Mouse (Mus musculus) neural tube, embryonic 12.5 days (tissue): ENCODE measurements around the gene Tma7. TPM values are rescaled to one million over a fixed set of nuclear protein-coding genes. Genes with fewer than 3 reads are reported as not detected.

Source experiments
- ATAC-seq: fragments of 200-750 bp; cut with Nextera tagmentation; 2 replicates; pipeline ENCODE4 v1.8.0; 2017; ENCODE audit warnings: low read depth, mild to moderate bottlenecking, moderate TSS enrichment, moderate library complexity; ENCODE audit not compliant: low FRiP score
- H3K27ac ChIP-seq: fragments of 300-500 bp; sonication (generic); 2 replicates; pipeline ENCODE4 v1.5.1; 2016
- H3K27me3 ChIP-seq: fragments of 300-500 bp; sonication (generic); replicated peaks from 2 replicates; pipeline ENCODE4 v1.6.1; 2016; ENCODE audit warnings: mild to moderate bottlenecking
- H3K36me3 ChIP-seq: fragments of 300-500 bp; sonication (generic); 2 replicates; pipeline ENCODE4 v1.6.1; 2016; ENCODE audit warnings: mild to moderate bottlenecking
- H3K4me1 ChIP-seq: fragments of 300-500 bp; sonication (generic); 2 replicates; pipeline ENCODE4 v1.6.1; 2016
- H3K4me2 ChIP-seq: fragments of 300-500 bp; sonication (generic); replicated peaks from 2 replicates; pipeline ENCODE4 v1.6.1; 2016; ENCODE audit warnings: mild to moderate bottlenecking
- H3K4me3 ChIP-seq: fragments of 300-500 bp; sonication (generic); 2 replicates; pipeline ENCODE4 v1.5.1; 2016
- H3K9ac ChIP-seq: fragments of 300-500 bp; sonication (generic); 2 replicates; pipeline ENCODE4 v1.6.1; 2016; ENCODE audit warnings: mild to moderate bottlenecking
- H3K9me3 ChIP-seq: fragments of 300-500 bp; sonication (generic); 2 replicates; pipeline ENCODE4 v1.6.1; 2016; ENCODE audit warnings: mild to moderate bottlenecking
- WGBS: fragments of 180-500 bp; shearing (Covaris S2); methylation state at CpG from one replicate; pipeline ENCODE4 v1.1.7; 2016; 5-methylcytosine and 5-hydroxymethylcytosine counted together
- polyA plus RNA-seq: library from polyadenylated mRNA; unstranded; fragments of >200 nt; fragmentation: Nextera tagmentation; extraction: Ambion mirVana; gene quantifications from 2 replicates; pipeline ENCODE4 v1.2.1, GENCODE M21; 2016

Tma7 gene
- polyA plus RNA-seq, 1 experiment from 2014 or later: 773 TPM

DNA sequence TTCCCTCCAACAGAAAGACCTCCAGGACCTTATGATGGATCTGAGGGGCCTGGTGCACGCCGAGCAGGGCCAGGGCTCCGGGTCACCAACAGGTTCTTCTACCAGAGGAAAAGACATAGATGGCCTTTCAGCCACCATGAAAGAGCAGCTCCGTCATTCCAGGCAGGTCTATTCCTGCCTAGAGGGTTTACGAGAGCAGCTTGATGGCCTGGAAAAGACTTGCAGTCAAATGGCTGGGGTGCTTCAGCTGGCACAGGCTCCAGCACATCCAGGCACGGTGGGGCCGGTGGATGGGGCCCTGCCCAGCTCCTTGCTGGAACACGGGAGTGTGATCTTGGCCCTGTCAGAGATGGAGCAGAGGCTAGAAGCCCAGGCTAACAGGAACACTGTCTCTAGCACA, 9.4 kb upstream of the Tma7 start:
- ATAC-seq: no peak
- 93% methylated on average over 8 of the region's 8 CpGs for WGBS

DNA sequence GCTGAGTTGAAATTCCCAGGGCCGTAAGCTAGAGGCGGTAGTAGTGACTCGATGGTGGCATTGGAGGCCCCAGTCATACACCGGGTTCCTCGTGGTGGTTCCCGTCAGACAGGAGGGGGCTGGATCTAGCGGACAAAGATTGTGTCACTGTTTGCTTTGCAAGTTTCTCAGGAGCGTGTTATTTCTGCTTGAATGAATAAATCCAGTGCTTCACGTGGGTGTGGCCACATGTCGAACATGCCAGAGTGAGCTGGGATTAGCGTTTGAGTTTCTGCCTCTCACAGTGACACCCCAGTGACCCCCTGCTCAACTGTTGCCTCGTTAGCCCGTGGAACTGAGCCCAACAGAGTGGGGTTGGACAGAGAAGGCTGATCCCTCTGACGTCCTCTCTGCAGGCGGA, 8.1 kb upstream of the Tma7 start:
- Histone ChIP-seq H3K27me3 (no peaks in the 10 kb centered on the region), H3K4me3 (no peak overlapping the region), H3K4me1 (peaks cover 16% of the 10 kb centered on the region), H3K9ac (no peak overlapping the region), H3K36me3 (peaks cover 33% of the 10 kb centered on the region), H3K4me2 (no peak overlapping the region), H3K9me3 (no peaks in the 10 kb centered on the region), H3K27ac (no peak overlapping the region)
- ATAC-seq: no peak
- WGBS: 75% methylated on average over 15 of the region's 15 CpGs

More for the DNA sequence above, 9.4 kb upstream of the Tma7 start:
- no peak overlapping the region for H3K4me3 ChIP-seq
- no peaks in the 10 kb centered on the region for H3K9me3 ChIP-seq
- peaks cover 33% of the 10 kb centered on the region for H3K36me3 ChIP-seq
- H3K27me3 ChIP-seq: no peaks in the 10 kb centered on the region
- H3K4me1 ChIP-seq: peaks cover 22% of the 10 kb centered on the region
- H3K9ac ChIP-seq: no peak overlapping the region
- H3K27ac ChIP-seq: no peak overlapping the region
- no peak overlapping the region for H3K4me2 ChIP-seq

GRCm38 (mm10) chr9:109087987-109088386, 5.6 kb upstream of the Tma7 start:
- WGBS: 19% methylated on average over 5 of the region's 5 CpGs
- no peak overlapping the region for H3K9ac ChIP-seq
- no peak overlapping the region for H3K27ac ChIP-seq
- H3K4me1 ChIP-seq: peaks cover 6% of the 10 kb centered on the region
- ATAC-seq: no peak
- H3K36me3 ChIP-seq: peaks cover 33% of the 10 kb centered on the region
- H3K9me3 ChIP-seq: no peaks in the 10 kb centered on the region
- H3K4me2 ChIP-seq: no peak overlapping the region
- no peak overlapping the region for H3K4me3 ChIP-seq
- H3K27me3 ChIP-seq: no peaks in the 10 kb centered on the region

GRCm38 (mm10) chr9:109084922-109085321, 2.5 kb upstream of the Tma7 start:
- Histone ChIP-seq H3K27me3 (no peaks in the 10 kb centered on the region), H3K36me3 (peaks cover 17% of the 10 kb centered on the region), H3K9ac (no peak overlapping the region), H3K4me2 (no peak overlapping the region), H3K27ac (no peak overlapping the region), H3K4me1 (peaks cover 26% of the 10 kb centered on the region), H3K9me3 (no peaks in the 10 kb centered on the region), H3K4me3 (no peak overlapping the region)
- no peak for ATAC-seq
- WGBS: 21% methylated on average over 2 of the region's 2 CpGs

DNA sequence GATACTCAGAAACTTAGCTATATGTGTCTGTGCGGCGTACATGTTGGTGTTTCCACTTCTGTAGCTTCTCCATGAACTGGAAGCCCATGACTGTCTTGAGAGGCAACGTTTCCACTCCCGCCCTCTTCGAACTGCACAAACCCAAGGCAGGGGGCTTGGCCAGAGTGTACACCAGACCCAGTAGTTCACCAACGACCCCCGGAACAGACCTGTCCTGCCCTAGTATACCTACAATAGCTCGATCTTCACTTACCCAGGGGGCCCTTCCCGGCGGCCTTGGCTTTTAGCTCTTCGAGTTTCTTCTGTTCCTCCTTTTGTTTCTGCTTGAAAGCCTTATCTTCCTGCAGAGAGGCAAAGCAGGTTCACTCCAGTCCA, 651 bp downstream of the Tma7 start:
- Histone ChIP-seq H3K36me3 (peaks cover 22% of the 10 kb centered on the region), H3K9me3 (no peaks in the 10 kb centered on the region), H3K4me3 (peak overlapping the region; percentile 84), H3K27ac (peak overlapping the region; percentile 37; the same call in 1 of the 2 replicates), H3K4me1 (peaks cover 26% of the 10 kb centered on the region), H3K27me3 (no peaks in the 10 kb centered on the region), H3K4me2 (peak overlapping the region; percentile 89), H3K9ac (peak overlapping the region; percentile 87)
- peak; percentile 14; the same call in 1 of the 2 replicates for ATAC-seq
- 8% methylated on average over 11 of the region's 11 CpGs for WGBS

DNA sequence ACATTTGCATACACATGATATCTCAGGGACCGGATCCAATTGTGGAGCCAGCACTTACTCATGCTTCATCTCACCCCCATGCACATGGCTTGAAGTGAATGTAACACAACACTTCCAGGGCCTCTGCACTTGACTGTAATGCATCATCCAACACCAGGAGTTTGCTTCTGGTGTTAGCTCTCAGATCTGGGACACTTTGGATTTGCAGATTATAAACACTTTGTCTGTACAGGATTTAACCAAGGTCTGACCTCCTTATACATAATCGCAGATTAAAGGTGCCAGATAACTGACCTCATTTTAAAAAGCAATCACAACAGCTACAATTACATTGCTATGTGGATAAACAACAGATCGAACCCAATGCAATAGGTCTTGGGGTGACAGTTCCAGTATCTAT, 1.9 kb downstream of the Tma7 start:
- ATAC-seq: no peak
- Histone ChIP-seq H3K4me3 (no peak overlapping the region), H3K27me3 (no peaks in the 10 kb centered on the region), H3K4me2 (peak overlapping the region; percentile 89; the same call in 1 of the 2 replicates), H3K4me1 (peaks cover 26% of the 10 kb centered on the region), H3K9ac (no peak overlapping the region), H3K9me3 (no peaks in the 10 kb centered on the region), H3K36me3 (peaks cover 22% of the 10 kb centered on the region), H3K27ac (no peak overlapping the region)
- 97% methylated on average over 3 of the region's 3 CpGs for WGBS

DNA sequence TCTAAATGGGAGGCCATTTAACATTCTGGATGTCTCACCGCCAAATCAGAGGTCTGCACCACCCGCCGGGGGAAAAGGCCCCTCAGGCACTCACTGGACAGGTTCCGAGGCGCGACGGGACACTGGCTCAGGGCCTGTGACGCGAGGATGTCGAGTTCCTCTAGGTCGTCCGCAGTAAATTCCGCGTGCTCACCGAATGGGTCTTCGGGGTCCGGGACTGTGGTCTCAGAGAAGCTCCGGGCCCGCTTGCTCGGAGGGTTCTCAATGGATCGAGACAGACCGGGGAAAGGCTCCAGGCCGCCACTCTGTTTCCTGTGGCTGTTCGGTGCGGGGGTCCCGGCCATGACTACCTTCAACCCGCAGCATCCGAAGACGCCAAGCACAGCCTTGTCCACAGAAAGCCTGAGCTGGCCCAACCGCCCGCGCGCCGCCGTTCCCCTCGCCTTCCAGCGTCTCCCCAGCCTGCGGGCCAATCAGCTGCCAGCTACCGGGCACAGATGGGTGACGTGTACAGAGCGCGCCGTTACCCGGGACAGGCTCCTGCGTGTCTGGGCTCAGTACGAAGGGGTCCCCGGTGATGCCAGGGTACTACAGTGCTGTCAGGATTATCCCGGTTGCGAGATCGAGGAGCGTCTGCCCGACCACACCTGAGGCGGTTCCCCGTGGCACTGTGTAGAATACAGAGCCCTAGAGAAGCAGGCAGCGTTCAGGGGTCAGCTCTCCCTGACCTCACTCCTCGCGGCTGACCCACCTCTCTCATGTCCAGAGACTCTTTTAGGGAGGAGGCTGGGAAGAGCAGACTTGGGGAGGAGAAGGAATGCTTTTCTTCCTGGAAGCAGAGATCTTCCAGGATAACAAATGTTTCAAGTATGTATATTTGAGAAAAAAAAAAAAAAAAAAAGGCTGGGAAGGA, 8.5 kb downstream of the Tma7 start, which contains the start of gene Atrip:
Gene Atrip, minus strand, starts transcription at position 464 of the 913 bp plus-strand sequence.
- peaks cover 35% of the 10 kb centered on the region for H3K36me3 ChIP-seq
- no peaks in the 10 kb centered on the region for H3K9me3 ChIP-seq
- peak; percentile 100 for ATAC-seq
- H3K4me2 ChIP-seq: peak within 1 kb of the TSS; percentile 91
- H3K27me3 ChIP-seq: no peaks in the 10 kb centered on the region
- H3K27ac ChIP-seq: 0 out of 2 replicates have a peak within 1 kb of the TSS, but pooled peaks have one; percentile 54
- H3K4me1 ChIP-seq: peaks cover 17% of the 10 kb centered on the region
- H3K4me3 ChIP-seq: peak within 1 kb of the TSS; percentile 73
- WGBS: under 1% methylated on average over 57 of the region's 57 CpGs
- peak within 1 kb of the TSS; percentile 86 for H3K9ac ChIP-seq

DNA sequence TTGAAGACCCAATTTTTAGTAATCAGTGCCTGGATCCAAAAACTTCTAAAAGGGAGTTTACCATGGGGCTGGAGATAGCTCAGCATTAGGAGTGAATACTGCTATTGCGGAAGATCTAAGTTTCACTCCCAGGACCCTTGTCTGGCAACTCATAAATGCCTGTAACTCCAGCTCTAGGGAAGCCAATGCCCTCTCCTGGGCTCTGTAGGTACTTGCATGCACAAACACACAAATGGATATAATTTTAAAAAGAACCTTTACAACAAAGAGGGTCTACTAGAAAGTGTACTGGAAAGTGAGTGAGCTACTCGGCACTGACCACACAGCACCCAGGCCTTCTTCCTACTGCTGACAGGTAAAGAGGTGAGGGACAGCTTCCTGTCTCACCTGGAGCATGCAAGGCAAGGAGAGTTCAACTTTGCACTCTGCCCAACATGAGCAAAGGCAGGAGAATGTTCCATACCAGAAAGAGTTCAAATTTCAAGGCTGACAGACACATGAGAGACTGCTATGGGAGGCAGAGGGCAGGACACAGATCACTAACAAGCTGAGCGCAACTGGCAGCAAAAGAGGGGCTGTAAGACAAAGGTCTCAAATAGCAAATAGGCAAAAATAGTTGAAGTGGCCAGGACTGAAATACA, 14.2 kb downstream of the Tma7 start:
- ATAC-seq: no peak
- H3K9ac ChIP-seq: no peak overlapping the region
- H3K27me3 ChIP-seq: no peaks in the 10 kb centered on the region
- peaks cover 83% of the 10 kb centered on the region for H3K36me3 ChIP-seq
- H3K4me2 ChIP-seq: no peak overlapping the region
- H3K4me1 ChIP-seq: peaks cover 10% of the 10 kb centered on the region
- H3K9me3 ChIP-seq: no peaks in the 10 kb centered on the region
- H3K4me3 ChIP-seq: no peak overlapping the region
- WGBS: 97% methylated on average over 3 of the region's 3 CpGs
- H3K27ac ChIP-seq: no peak overlapping the region

DNA sequence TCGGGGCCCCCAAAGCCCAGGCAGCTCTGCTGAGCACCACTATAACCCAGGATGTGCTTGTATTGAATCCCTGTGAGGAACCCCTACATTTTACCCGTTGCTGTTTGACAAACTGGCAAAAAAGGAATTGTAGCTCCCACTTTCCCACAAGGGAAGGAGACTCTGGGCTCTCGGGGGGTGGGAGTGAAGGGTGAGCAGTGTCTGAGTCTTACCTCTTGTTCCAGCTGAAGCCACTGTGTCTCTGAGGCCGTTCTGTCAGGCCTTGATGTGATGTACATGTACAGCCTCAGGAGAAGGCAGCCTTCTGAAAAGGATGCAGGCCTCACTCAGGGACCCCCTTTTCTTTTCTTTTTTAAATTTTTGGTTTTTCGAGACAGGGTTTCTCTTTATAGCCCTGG, 21.5 kb downstream of the Tma7 start:
- Histone ChIP-seq H3K4me2 (no peak overlapping the region), H3K27ac (no peak overlapping the region), H3K9ac (no peak overlapping the region), H3K4me1 (peaks cover 12% of the 10 kb centered on the region), H3K36me3 (peaks cover 80% of the 10 kb centered on the region), H3K4me3 (no peak overlapping the region), H3K9me3 (no peaks in the 10 kb centered on the region), H3K27me3 (no peaks in the 10 kb centered on the region)
- no peak for ATAC-seq
- 91% methylated on average over 5 of the region's 5 CpGs for WGBS

DNA sequence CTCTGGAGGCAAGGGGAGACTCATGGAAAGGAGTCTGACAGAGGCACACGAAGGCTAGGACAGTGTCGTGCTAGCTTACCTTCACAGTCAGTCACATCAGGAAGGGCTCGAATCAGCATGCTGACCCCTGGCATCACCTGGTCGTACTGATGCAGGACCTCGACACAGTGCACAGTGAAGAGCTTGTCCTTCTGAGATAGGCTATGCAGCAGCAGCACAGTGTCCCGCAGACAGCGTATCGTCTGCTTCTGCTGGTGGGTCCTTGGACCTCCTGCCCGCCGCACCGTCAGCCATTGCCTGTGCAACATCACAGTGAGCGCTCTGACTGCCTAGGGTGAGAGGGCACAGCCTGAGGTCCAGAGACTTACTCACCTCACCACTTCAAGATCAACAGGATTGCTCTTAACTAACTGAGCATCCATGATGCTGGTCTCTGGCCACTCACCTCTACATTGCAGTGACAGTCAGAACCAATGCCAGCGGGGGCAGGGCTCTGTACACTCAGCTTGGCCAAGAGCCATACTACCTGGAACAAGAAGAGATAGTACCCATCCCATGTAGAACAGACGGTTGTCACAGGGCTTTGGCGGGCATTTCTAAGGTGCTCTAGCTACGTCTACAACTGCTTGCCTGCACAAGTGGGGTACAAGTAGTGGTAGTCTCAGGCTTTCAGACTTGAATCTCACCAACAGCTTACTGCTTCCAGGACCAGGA, 22.0 kb downstream of the Tma7 start:
- Histone ChIP-seq H3K9me3 (no peaks in the 10 kb centered on the region), H3K4me3 (no peak overlapping the region), H3K27ac (no peak overlapping the region), H3K27me3 (no peaks in the 10 kb centered on the region), H3K36me3 (peaks cover 75% of the 10 kb centered on the region), H3K9ac (no peak overlapping the region), H3K4me1 (peaks cover 16% of the 10 kb centered on the region), H3K4me2 (no peak overlapping the region)
- no peak for ATAC-seq
- WGBS: 94% methylated on average over 16 of the region's 16 CpGs

- Histone ChIP-seq H3K4me3 (peak within 1 kb of the TSS; percentile 27; the same call in 1 of the 2 replicates), H3K27ac (peak within 1 kb of the TSS; percentile 50; the same call in 1 of the 2 replicates), H3K9me3 (no peaks in the 10 kb centered on the region), H3K27me3 (no peaks in the 10 kb centered on the region), H3K36me3 (peaks cover 65% of the 10 kb centered on the region), H3K9ac (peak within 1 kb of the TSS; percentile 55), H3K4me2 (peak within 1 kb of the TSS; percentile 56), H3K4me1 (peaks cover 25% of the 10 kb centered on the region)
- WGBS: 31% methylated on average over 15 of the region's 15 CpGs
- ATAC-seq: peak; percentile 48
Observed at GRCm38 (mm10) chr9:109059136-109059903, 23.1 kb downstream of the Tma7 start, which contains the start of gene Trex1. TSS of gene Trex1 (minus strand) at chr9:109059734.
